Mouse (Mus musculus): ENCODE results near the gene Btbd6.
A peak's percentile ranks its signal among the peaks of the same experiment; 100 is the strongest.

Gene Btbd6

GRCm38 (mm10) chr12:113012443-113012842, 36.2 kb downstream of the Btbd6 start:
- DNase-seq, result no peak

DNA sequence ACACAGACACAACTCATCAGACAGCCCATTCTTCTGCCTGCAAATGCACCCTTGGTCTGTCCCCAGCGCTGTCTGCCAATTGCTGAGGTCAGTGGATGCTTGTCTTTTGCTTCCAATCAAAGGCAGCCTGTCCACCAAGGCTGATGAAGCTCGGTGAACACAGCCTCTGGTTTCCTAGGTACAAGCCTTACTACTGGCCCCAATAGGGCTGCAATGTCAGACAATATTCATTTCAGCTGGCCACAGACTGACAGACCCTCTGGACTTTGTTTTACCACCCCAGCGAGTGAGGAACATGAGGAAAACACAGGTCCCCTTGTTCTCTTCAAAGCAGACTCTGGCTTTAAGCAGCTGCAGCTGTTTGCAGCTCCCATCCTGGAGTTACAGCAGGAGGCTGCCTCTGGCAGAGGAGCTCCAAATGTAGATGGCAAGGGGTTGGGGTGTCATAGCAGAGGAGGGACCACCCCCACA, 36.8 kb downstream of the Btbd6 start:
- DNase-seq, result no peak

GRCm38 (mm10) chr12:113013604-113014558, 37.6 kb downstream of the Btbd6 start, which contains the start of gene Pacs2:
Pacs2 (plus strand) TSS chr12:113014508.
- peak; percentile 89 to 92 for DNase-seq

- DNase-seq, result peak in 1 of 2 experiments; percentile 47
Observed at GRCm38 (mm10) chr12:113014561-113015556, 38.6 kb downstream of the Btbd6 start.

DNA sequence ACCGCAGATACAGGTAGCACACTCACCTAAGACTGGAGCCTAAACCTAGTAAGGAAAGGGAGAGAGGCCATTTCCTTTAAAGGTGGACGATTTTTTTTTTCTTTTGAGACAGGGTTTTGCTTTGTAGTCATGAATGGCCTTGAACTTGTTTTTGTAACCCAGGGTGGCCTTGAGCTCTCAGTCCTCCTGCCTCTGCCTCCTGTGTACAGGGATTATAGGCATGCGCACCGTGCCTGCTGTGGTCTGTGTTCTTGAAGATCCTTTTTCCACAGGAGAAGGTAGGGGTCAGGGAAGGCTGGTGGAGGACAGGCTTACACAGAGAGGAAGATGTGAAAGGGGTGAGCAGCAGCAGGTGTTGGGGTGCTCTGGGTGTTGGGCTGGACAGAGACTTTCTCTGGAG, 39.7 kb downstream of the Btbd6 start:
- no peak for DNase-seq

DNA sequence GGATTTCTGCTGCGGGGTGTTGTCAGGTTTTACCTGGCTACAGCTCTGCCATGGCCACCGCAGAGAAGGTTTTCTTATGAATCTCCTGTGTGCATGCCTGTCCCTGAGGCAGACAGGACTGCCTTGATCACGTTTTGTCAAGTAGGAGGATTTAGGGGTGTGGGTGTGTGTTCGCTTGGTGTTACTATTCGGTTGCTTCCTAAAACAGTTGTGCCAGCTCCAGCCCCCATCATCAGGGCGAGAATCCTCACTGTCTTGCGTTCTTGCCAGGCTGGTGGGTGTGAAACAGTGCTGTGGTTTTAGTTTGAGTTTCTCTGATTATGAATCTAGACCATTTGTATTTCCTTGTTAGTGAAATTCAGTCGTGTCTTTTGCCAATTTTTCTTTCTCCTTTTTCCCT, 40.7 kb downstream of the Btbd6 start:
- no peak for DNase-seq

DNA sequence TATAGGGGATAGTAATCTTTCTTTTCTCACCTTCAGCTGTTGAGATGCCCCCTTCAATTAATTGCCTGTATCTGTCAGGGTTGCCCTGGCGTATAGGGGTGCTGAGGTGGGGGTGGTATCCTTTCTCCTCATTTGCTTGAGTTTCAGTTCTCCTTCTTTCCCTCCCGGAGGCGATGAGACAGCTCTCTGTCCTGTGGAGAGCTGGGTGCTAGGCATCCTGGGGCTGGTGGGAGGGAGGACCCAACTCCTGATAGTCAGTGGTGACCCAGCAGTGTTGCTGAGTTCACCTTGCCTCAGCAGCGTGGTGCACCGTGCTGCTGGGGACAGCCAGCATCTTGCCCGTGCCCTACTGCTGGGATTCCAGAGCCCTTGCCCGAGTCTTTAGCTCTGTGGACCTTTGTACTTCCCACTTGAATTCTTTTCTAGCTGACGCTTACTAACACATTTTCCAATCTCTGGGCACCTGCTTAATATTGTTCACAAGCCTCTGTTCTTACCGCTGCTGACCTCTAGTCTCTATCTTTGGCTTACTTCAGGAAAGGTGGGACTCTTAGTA, 41.2 kb downstream of the Btbd6 start:
- peak; percentile 45 for DNase-seq

DNA sequence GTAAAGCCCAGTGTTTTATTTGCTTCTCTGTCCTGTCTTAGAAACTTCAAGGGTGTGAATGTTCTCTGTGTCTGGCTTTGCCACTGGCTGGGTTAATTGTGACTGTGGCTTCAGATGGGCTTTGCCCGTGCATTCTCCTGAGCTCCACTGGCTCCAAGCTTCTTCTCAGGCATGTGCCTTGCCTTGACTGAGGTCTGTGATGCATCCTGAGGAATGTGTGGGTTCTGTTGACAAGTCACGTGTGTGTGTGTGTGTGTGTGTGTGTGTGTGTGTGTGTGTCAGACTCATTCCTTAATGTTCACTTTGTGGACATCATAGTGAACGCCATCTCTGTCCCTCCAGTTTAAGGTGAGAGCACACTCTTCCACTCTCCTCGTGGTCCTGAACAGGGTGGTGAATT, 42.5 kb downstream of the Btbd6 start:
- DNase-seq, result no peak

- DNase-seq, result no peak
Observed at GRCm38 (mm10) chr12:113021488-113021887, 45.2 kb downstream of the Btbd6 start.

GRCm38 (mm10) chr12:113023082-113023481, 46.8 kb downstream of the Btbd6 start:
- DNase-seq, result no peak

DNA sequence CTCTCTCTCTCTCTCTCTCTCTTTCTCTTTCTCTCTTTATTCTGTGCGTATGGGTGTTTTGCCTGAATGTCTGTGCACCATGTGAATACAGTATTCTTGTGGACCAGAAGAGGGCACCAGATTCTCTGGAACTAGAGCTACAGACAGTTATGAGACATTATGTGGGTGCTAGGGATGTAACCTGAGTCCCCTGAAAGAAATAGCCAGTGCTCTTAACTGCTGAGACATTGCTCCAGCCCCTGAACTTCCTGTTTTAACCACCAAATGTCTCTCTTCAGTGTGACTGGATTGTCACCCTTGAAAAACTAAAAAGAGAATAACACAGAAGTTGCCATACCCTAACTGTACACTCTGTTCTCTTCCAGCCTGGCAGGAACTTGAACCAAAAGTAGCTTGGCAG, 50.3 kb downstream of the Btbd6 start:
- no peak for DNase-seq

GRCm38 (mm10) chr12:113027495-113027894, 51.2 kb downstream of the Btbd6 start:
- no peak for DNase-seq

DNA sequence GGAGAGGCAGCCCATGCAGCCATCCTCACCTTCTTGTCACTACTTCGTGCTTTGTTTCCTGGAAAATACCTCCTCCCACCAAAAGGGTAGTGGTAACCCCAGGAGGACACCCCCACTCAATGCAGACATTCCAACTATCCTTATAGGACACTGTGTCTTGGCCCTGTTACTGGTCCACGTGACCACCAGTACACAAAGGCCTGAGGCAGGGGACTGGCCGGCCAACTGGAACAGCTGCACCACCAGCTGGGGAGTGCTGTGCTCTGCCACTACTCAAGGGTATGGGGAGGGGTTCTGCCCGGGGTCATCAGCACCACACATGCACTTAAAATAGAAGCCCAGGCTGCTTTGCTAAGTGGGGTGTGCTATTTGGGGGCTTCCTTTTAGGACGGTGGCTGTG, 51.8 kb downstream of the Btbd6 start:
- no peak for DNase-seq

Measured in kidney, adult 8-10 months (tissue).